In genomic region chr6:120592031-120592681, GRCm38 (mm10) we compare ENCODE assay signal across 9 mouse cellular contexts.
A peak's percentile ranks its signal among the peaks of the same experiment; 100 is the strongest.
DNase-seq lines count a peak whose midpoint lies in the region; ATAC-seq and TF ChIP-seq lines count a peak whose summit lies in the region.
"Had no signal": no experiment of that assay in that cellular context is flagged by ENCODE, and none has a peak within 500 bp of the region (broad histone marks: within the 10 kb centered on the region; RNA-seq: fewer than 3 reads in every experiment).

No protein-coding gene starts in this region.

- no peak overlapping the region for H3K27ac ChIP-seq in thymus, adult 2 months (ENCODE audit: control insufficient read depth, insufficient read depth, low read length)
- no peak overlapping the region for H3K27ac ChIP-seq in heart, embryonic 15.5 days
- no peak overlapping the region for H3K27ac ChIP-seq in neural tube, embryonic 11.5 days (ENCODE audit: low read depth, low read length)

- H3K4me1 ChIP-seq in thymus, adult 2 months (replicated peaks; ENCODE audit: control insufficient read depth, insufficient read depth, low read length): peaks cover 9% of the 10 kb centered on the region
- peaks cover 13% of the 10 kb centered on the region for H3K4me1 ChIP-seq in heart, embryonic 15.5 days (replicated peaks)
- peaks cover 5% of the 10 kb centered on the region for H3K4me1 ChIP-seq in neural tube, embryonic 11.5 days (ENCODE audit: control insufficient read depth, insufficient read depth, low read length)

- no peaks in the 10 kb centered on the region for H3K9me3 ChIP-seq in heart, embryonic 15.5 days (replicated peaks)
- H3K9me3 ChIP-seq in neural tube, embryonic 11.5 days (ENCODE audit: control insufficient read depth, low read length): no peaks in the 10 kb centered on the region

- no peaks in the 10 kb centered on the region for H3K36me3 ChIP-seq in thymus, adult 2 months (ENCODE audit: control insufficient read depth, insufficient read depth, low read length)
- no peaks in the 10 kb centered on the region for H3K36me3 ChIP-seq in heart, embryonic 15.5 days
- H3K36me3 ChIP-seq in neural tube, embryonic 11.5 days (ENCODE audit: control insufficient read depth, insufficient read depth, low read length): no peaks in the 10 kb centered on the region

- no peak overlapping the region for H3K9ac ChIP-seq in heart, embryonic 15.5 days
- H3K9ac ChIP-seq in neural tube, embryonic 11.5 days (ENCODE audit: low read length): no peak overlapping the region

- no peaks in the 10 kb centered on the region for H3K27me3 ChIP-seq in thymus, adult 2 months (ENCODE audit: control insufficient read depth, insufficient read depth, low read length)
- H3K27me3 ChIP-seq in heart, embryonic 15.5 days: no peaks in the 10 kb centered on the region
- no peaks in the 10 kb centered on the region for H3K27me3 ChIP-seq in neural tube, embryonic 11.5 days (ENCODE audit: control insufficient read depth, insufficient read depth, low read length)

- no peak overlapping the region for H3K4me3 ChIP-seq in thymus, adult 2 months (ENCODE audit: control insufficient read depth, insufficient read depth, low read length)
- no peak overlapping the region for H3K4me3 ChIP-seq in heart, embryonic 15.5 days
- H3K4me3 ChIP-seq in neural tube, embryonic 11.5 days (ENCODE audit: low read depth, low read length): no peak overlapping the region
- H3K4me3 ChIP-seq: erythroblast, embryonic 14.5 days had no signal

- no peak for TF ChIP-seq CTCF in thymus, adult 2 months (IDR thresholded peaks at IDR 0.05; ENCODE audit: borderline replicate concordance, control insufficient read depth, extremely low read depth, insufficient read depth, low read length, poor library complexity)

- no peak for TF ChIP-seq POLR2A in thymus, adult 2 months (IDR thresholded peaks at IDR 0.05; ENCODE audit: control insufficient read depth, extremely low read depth, insufficient read depth, low read length, poor library complexity)

- ATAC-seq in heart, embryonic 15.5 days (replicated peaks; ENCODE audit: insufficient number of reproducible peaks, insufficient read depth, low FRiP score, low read depth): 0 out of 2 replicates have a peak, but pooled peaks have one; percentile 27
- no peak for ATAC-seq in neural tube, embryonic 11.5 days (ENCODE audit: insufficient read depth, low FRiP score, low TSS enrichment)
- ATAC-seq in activated CD4-positive, CD25-positive, alpha-beta regulatory T cell, adult 4 months: no peak

- DNase-seq in cerebellum, adult 11-12 months: peak; percentile 18
- DNase-seq in cerebellum, adult 11 months: no peak
- peak; percentile 50 for DNase-seq in thymus, postnatal 4 days
- DNase-seq in thymus, adult 2 months: no peak
- peak; percentile 60 to 86 for DNase-seq in kidney, postnatal 25 days
- peak; percentile 29 for DNase-seq in neural tube, embryonic 11.5 days (ENCODE audit: low spot score)

- 29% methylated on average over 17 of the region's 17 CpGs for WGBS in thymus, adult 2 months
- WGBS in heart, embryonic 15.5 days: 13% methylated on average over 17 of the region's 17 CpGs
- 5% methylated on average over 17 of the region's 17 CpGs for WGBS in neural tube, embryonic 11.5 days

- H3K4me2 ChIP-seq in heart, embryonic 15.5 days: peak overlapping the region; percentile 6; the same call in 1 of the 2 replicates
- peak overlapping the region; percentile 8; the same call in 1 of the 2 replicates for H3K4me2 ChIP-seq in neural tube, embryonic 11.5 days (ENCODE audit: low read depth)

Comparison
In these comparisons a context has a peak if more than half of its experiments do, and no peak if none do; other contexts are left out.
1. DNase-seq: peak in cerebellum, adult 11-12 months (single experiment), thymus, postnatal 4 days (single experiment), kidney, postnatal 25 days (2 of 2) and neural tube, embryonic 11.5 days (single experiment); none in cerebellum, adult 11 months (single experiment) and thymus, adult 2 months (single experiment).